Mouse (Mus musculus): ENCODE measurements around the gene Defb19. TPM values are rescaled to one million over a fixed set of nuclear protein-coding genes. Genes with fewer than 3 reads are reported as not detected.

The Defb19 gene
- polyA plus RNA-seq, 1 experiment from 2014 or later: not detected

DNA sequence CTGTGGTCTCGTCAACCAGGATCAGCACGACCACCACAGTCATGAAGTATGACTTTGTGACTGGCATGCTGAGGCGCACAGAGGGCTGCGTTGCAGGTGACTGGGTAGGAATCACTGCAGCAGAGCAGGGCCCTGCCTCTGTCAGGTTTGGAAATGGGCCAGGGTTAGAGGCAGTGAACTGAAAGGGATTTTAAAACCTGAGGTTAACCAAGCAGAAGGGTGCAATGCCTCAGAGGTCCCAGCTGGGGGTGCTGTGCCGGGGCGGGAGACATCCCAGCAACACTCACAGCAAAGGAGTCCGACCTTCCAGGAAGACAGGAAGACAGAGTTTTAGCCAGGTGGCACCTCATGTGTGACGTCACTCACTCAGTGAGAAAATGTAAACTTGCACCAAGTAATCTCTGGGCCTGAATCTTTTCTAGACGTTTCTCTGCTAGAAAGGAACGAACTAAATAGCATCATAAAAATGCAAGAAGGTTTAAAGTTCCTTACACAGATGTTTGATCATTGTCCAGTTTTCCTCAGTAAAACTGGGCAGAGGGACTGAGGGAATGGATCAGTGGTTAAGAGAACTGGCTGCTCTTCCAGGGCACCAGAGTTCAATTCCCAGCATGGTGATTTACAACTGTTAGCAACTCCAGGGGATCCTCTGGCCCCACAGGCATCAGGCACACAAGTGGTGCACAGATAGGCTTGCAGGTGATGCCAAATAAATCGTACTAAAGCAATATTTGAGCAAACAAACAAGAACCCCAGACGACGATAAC is 40.0 kb downstream of the Defb19 start, which contains the start of gene Defb29:
Defb29 (minus strand) TSS at position 155 of the 767 bp plus-strand sequence.
- Histone ChIP-seq H3K36me3 (no peaks in the 10 kb centered on the region), H3K9me3 (no peaks in the 10 kb centered on the region), H3K9ac (no peak within 1 kb of the TSS), H3K4me2 (no peak within 1 kb of the TSS), H3K27me3 (no peaks in the 10 kb centered on the region), H3K4me1 (replicated peaks) (no peaks in the 10 kb centered on the region), H3K27ac (replicated peaks) (no peak within 1 kb of the TSS), H3K4me3 (no peak within 1 kb of the TSS)
- ATAC-seq (ENCODE audit: low read depth): no peak
- 48% methylated on average over 13 of the region's 13 CpGs for WGBS

Other genes starting within 250 kb of the Defb19 start
- gene Rbck1, start 247.7 kb downstream of the Defb19 start, polyA plus RNA-seq (2015; fragmentation: Nextera tagmentation; extraction: Ambion mirVana): 92.9 and 93.1 TPM in 2 replicates
- 1.1 and 2.1 TPM in 2 replicates for gene Trib3, start 236.3 kb downstream of the Defb19 start, polyA plus RNA-seq (2015; fragmentation: Nextera tagmentation; extraction: Ambion mirVana)
- 30.7 and 32.0 TPM in 2 replicates for gene Nrsn2, start 203.7 kb downstream of the Defb19 start, polyA plus RNA-seq (2015; fragmentation: Nextera tagmentation; extraction: Ambion mirVana)
- 14.9 and 15.3 TPM in 2 replicates for gene Sox12, start 182.2 kb downstream of the Defb19 start, polyA plus RNA-seq (2015; fragmentation: Nextera tagmentation; extraction: Ambion mirVana)
- gene Zcchc3, start 165.3 kb downstream of the Defb19 start, polyA plus RNA-seq (2015; fragmentation: Nextera tagmentation; extraction: Ambion mirVana): 21.5 and 24.5 TPM in 2 replicates
- gene 6820408C15Rik, start 164.7 kb downstream of the Defb19 start, polyA plus RNA-seq (2015; fragmentation: Nextera tagmentation; extraction: Ambion mirVana): 0.67 and 0.83 TPM in 2 replicates
- not detected in 2 replicates for gene Defb23, start 115.7 kb downstream of the Defb19 start, polyA plus RNA-seq (2015; fragmentation: Nextera tagmentation; extraction: Ambion mirVana)
- not detected in 2 replicates for gene Defb20, start 103.2 kb downstream of the Defb19 start, polyA plus RNA-seq (2015; fragmentation: Nextera tagmentation; extraction: Ambion mirVana)
- gene Defb22, start 90.2 kb downstream of the Defb19 start, polyA plus RNA-seq (2015; fragmentation: Nextera tagmentation; extraction: Ambion mirVana): not detected in 2 replicates
- gene Defb26, start 68.6 kb downstream of the Defb19 start, polyA plus RNA-seq (2015; fragmentation: Nextera tagmentation; extraction: Ambion mirVana): not detected in 2 replicates
- gene Defb28, start 62.1 kb downstream of the Defb19 start, polyA plus RNA-seq (2015; fragmentation: Nextera tagmentation; extraction: Ambion mirVana): not detected in 2 replicates
- not detected in 2 replicates for gene Defb29, start 40.2 kb downstream of the Defb19 start, polyA plus RNA-seq (2015; fragmentation: Nextera tagmentation; extraction: Ambion mirVana)
- not detected in 2 replicates for gene Gm17416, start 11.0 kb downstream of the Defb19 start, polyA plus RNA-seq (2015; fragmentation: Nextera tagmentation; extraction: Ambion mirVana)
- not detected in 2 replicates for gene Defb21, start 7.6 kb downstream of the Defb19 start, polyA plus RNA-seq (2015; fragmentation: Nextera tagmentation; extraction: Ambion mirVana)
- gene Defb45, start 19.1 kb upstream of the Defb19 start, polyA plus RNA-seq (2015; fragmentation: Nextera tagmentation; extraction: Ambion mirVana): not detected in 2 replicates
- gene Defb36, start 24.0 kb upstream of the Defb19 start, polyA plus RNA-seq (2015; fragmentation: Nextera tagmentation; extraction: Ambion mirVana): not detected in 2 replicates
- not detected in 2 replicates for gene Defb25, start 42.7 kb upstream of the Defb19 start, polyA plus RNA-seq (2015; fragmentation: Nextera tagmentation; extraction: Ambion mirVana)
- gene Rem1, start 46.6 kb upstream of the Defb19 start, polyA plus RNA-seq (2015; fragmentation: Nextera tagmentation; extraction: Ambion mirVana): 0.32 and 0.72 TPM in 2 replicates
- gene H13, start 89.1 kb upstream of the Defb19 start, polyA plus RNA-seq (2015; fragmentation: Nextera tagmentation; extraction: Ambion mirVana): 149 and 155 TPM in 2 replicates
- gene Mcts2, start 106.7 kb upstream of the Defb19 start, polyA plus RNA-seq (2015; fragmentation: Nextera tagmentation; extraction: Ambion mirVana): 45.5 TPM in 2 replicates
- gene Id1, start 155.9 kb upstream of the Defb19 start, polyA plus RNA-seq (2015; fragmentation: Nextera tagmentation; extraction: Ambion mirVana): 63.6 and 68.2 TPM in 2 replicates
- 4.5 and 4.7 TPM in 2 replicates for gene Cox4i2, start 173.9 kb upstream of the Defb19 start, polyA plus RNA-seq (2015; fragmentation: Nextera tagmentation; extraction: Ambion mirVana)

All from neural tube, embryonic 13.5 days (tissue).